Mouse (Mus musculus) neural tube, embryonic 14.5 days (tissue): Measurements from ENCODE around the gene Crybg2. TPM values are rescaled to one million over a fixed set of nuclear protein-coding genes. Genes with fewer than 3 reads are reported as not detected.

Source experiments
- polyA plus RNA-seq: library from polyadenylated mRNA; unstranded; fragments of >200 nt; fragmentation: Nextera tagmentation; extraction: Ambion mirVana; gene quantifications from 2 replicates; pipeline ENCODE4 v1.2.1, GENCODE M21; 2014

Gene Crybg2
- polyA plus RNA-seq, 1 experiment from 2014 or later: 2.9 TPM

Other genes starting within 250 kb of the Crybg2 start
- 22.4 and 24.1 TPM in 2 replicates for gene Rps6ka1, start 173.0 kb upstream of the Crybg2 start, polyA plus RNA-seq
- 1,100 and 1,186 TPM in 2 replicates for gene Hmgn2, start 92.2 kb upstream of the Crybg2 start, polyA plus RNA-seq
- 48.8 and 48.9 TPM in 2 replicates for gene Dhdds, start 59.9 kb upstream of the Crybg2 start, polyA plus RNA-seq
- gene Lin28a, start 42.0 kb upstream of the Crybg2 start, polyA plus RNA-seq: 0.09 and 0.28 TPM in 2 replicates
- not detected in 2 replicates for gene Zfp683, start 7.0 kb upstream of the Crybg2 start, polyA plus RNA-seq
- 2.1 and 4.7 TPM in 2 replicates for gene Cd52, start 34.3 kb downstream of the Crybg2 start, polyA plus RNA-seq
- 21.7 and 26.9 TPM in 2 replicates for gene Ubxn11, start 41.8 kb downstream of the Crybg2 start, polyA plus RNA-seq
- 395 and 405 TPM in 2 replicates for gene Sh3bgrl3, start 68.0 kb downstream of the Crybg2 start, polyA plus RNA-seq
- gene Cep85, start 126.3 kb downstream of the Crybg2 start, polyA plus RNA-seq: 14.8 and 18.2 TPM in 2 replicates
- gene Gm7534, start 142.2 kb downstream of the Crybg2 start, polyA plus RNA-seq: not detected in 2 replicates
- not detected in 2 replicates for gene Catsper4, start 166.6 kb downstream of the Crybg2 start, polyA plus RNA-seq
- gene Cnksr1, start 177.6 kb downstream of the Crybg2 start, polyA plus RNA-seq: 0.16 TPM in 1 of 2 replicates, not detected in the other
- gene E130218I03Rik, start 182.8 kb downstream of the Crybg2 start, polyA plus RNA-seq: 0.44 TPM in 1 of 2 replicates, not detected in the other
- gene Zfp593, start 184.8 kb downstream of the Crybg2 start, polyA plus RNA-seq: 12.4 and 15.6 TPM in 2 replicates
- not detected in 2 replicates for gene Gm30191, start 186.1 kb downstream of the Crybg2 start, polyA plus RNA-seq
- 13.4 and 15.4 TPM in 2 replicates for gene Grrp1, start 193.3 kb downstream of the Crybg2 start, polyA plus RNA-seq
- gene Pdik1l, start 227.1 kb downstream of the Crybg2 start, polyA plus RNA-seq: 38.5 and 43.9 TPM in 2 replicates